ENCODE assay signal across 8 mouse cellular contexts in genomic region chr11:100472197-100472934, GRCm38 (mm10). TPM values are rescaled to one million over a fixed set of nuclear protein-coding genes. Genes with fewer than 3 reads are reported as not detected.
A peak's percentile ranks its signal among the peaks of the same experiment; 100 is the strongest.
DNase-seq lines count a peak whose midpoint lies in the region; ATAC-seq and TF ChIP-seq lines count a peak whose summit lies in the region.

Gene Klhl11 (minus strand): TSS chr11:100472741.

- peak; percentile 95 for ATAC-seq in embryonic facial prominence, embryonic 14.5 days (ENCODE audit: low read depth)
- peak; percentile 93 for ATAC-seq in limb, embryonic 14.5 days (ENCODE audit: low FRiP score, low read depth)
- ATAC-seq in midbrain, postnatal 0 days (ENCODE audit: low FRiP score): peak; percentile 90

- TF ChIP-seq CTCF in midbrain, postnatal 0 days (IDR thresholded peaks at IDR 0.05): peak; percentile 84

- no peaks in the 10 kb centered on the region for H3K27me3 ChIP-seq in embryonic facial prominence, embryonic 14.5 days (replicated peaks; ENCODE audit: control insufficient read depth, insufficient read depth, low read length)
- no peaks in the 10 kb centered on the region for H3K27me3 ChIP-seq in limb, embryonic 14.5 days (ENCODE audit: control insufficient read depth, insufficient read depth, low read length)
- H3K27me3 ChIP-seq in midbrain, postnatal 0 days (ENCODE audit: insufficient read depth, low read length): no peaks in the 10 kb centered on the region

- TF ChIP-seq POLR2A in limb, embryonic 14.5 days (IDR thresholded peaks at IDR 0.05; ENCODE audit: borderline replicate concordance, extremely low read depth, insufficient read depth, insufficient read length): peak; percentile 96; the same call in 1 of the 2 replicates

- H3K4me2 ChIP-seq in embryonic facial prominence, embryonic 14.5 days (ENCODE audit: low read depth, low read length): peak within 1 kb of the TSS; percentile 79
- H3K4me2 ChIP-seq in limb, embryonic 14.5 days (replicated peaks; ENCODE audit: low read depth, low read length, severe bottlenecking): peak within 1 kb of the TSS; percentile 90
- peak within 1 kb of the TSS; percentile 78 for H3K4me2 ChIP-seq in midbrain, postnatal 0 days (ENCODE audit: low read depth, low read length, poor library complexity, severe bottlenecking)

- H3K36me3 ChIP-seq in embryonic facial prominence, embryonic 14.5 days (ENCODE audit: control insufficient read depth, insufficient read depth, low read length): peaks cover 19% of the 10 kb centered on the region
- peaks cover 15% of the 10 kb centered on the region for H3K36me3 ChIP-seq in limb, embryonic 14.5 days (ENCODE audit: control insufficient read depth, insufficient read depth, low read length)
- H3K36me3 ChIP-seq in midbrain, postnatal 0 days (ENCODE audit: insufficient read depth, low read length): peaks cover 10% of the 10 kb centered on the region

- H3K9me3 ChIP-seq in embryonic facial prominence, embryonic 14.5 days (ENCODE audit: control insufficient read depth, low read length): no peaks in the 10 kb centered on the region
- H3K9me3 ChIP-seq in limb, embryonic 14.5 days (ENCODE audit: control insufficient read depth, low read length): no peaks in the 10 kb centered on the region
- H3K9me3 ChIP-seq in midbrain, postnatal 0 days (ENCODE audit: low read length): no peaks in the 10 kb centered on the region

- WGBS in embryonic facial prominence, embryonic 14.5 days: under 1% methylated on average over 40 of the region's 83 CpGs
- 2% methylated on average over 74 of the region's 83 CpGs for WGBS in limb, embryonic 14.5 days
- under 1% methylated on average over 80 of the region's 83 CpGs for WGBS in midbrain, postnatal 0 days

- peak; percentile 89 for DNase-seq in 3T3-L1 (ENCODE audit: low read depth, low spot score)
- DNase-seq in adrenal gland, postnatal 4 days (ENCODE audit: low spot score in 2 of 2): peak; percentile 84 to 88
- DNase-seq in embryonic facial prominence, embryonic 14.5 days (ENCODE audit: low spot score): peak; percentile 94
- DNase-seq in heart, adult 8-10 months (ENCODE audit: low spot score): peak; percentile 90
- DNase-seq in kidney, adult 9 months: peak; percentile 92
- DNase-seq in limb, embryonic 14.5 days (ENCODE audit: low spot score): peak; percentile 93
- DNase-seq in midbrain, postnatal 0 days (ENCODE audit: low spot score): peak; percentile 97
- DNase-seq in spleen, postnatal 14 days (ENCODE audit: low spot score in 2 of 2): peak; percentile 84 to 90

- H3K9ac ChIP-seq in embryonic facial prominence, embryonic 14.5 days (ENCODE audit: low read depth, low read length): peak within 1 kb of the TSS; percentile 96
- H3K9ac ChIP-seq in limb, embryonic 14.5 days (ENCODE audit: low read depth, low read length, severe bottlenecking): peak within 1 kb of the TSS; percentile 93
- peak within 1 kb of the TSS; percentile 96 for H3K9ac ChIP-seq in midbrain, postnatal 0 days (replicated peaks; ENCODE audit: low read length, poor library complexity, severe bottlenecking)

- peak within 1 kb of the TSS; percentile 97 for H3K4me3 ChIP-seq in embryonic facial prominence, embryonic 14.5 days (ENCODE audit: low read depth, low read length)
- peak within 1 kb of the TSS; percentile 99 for H3K4me3 ChIP-seq in limb, embryonic 14.5 days (replicated peaks; ENCODE audit: low read length)
- peak within 1 kb of the TSS; percentile 92 for H3K4me3 ChIP-seq in midbrain, postnatal 0 days (ENCODE audit: low read depth, low read length)

- peak within 1 kb of the TSS; percentile 84 for H3K27ac ChIP-seq in embryonic facial prominence, embryonic 14.5 days (replicated peaks; ENCODE audit: low read depth, low read length)
- peak within 1 kb of the TSS; percentile 81 for H3K27ac ChIP-seq in limb, embryonic 14.5 days (replicated peaks; ENCODE audit: low read depth, low read length)
- peak within 1 kb of the TSS; percentile 93 for H3K27ac ChIP-seq in midbrain, postnatal 0 days (ENCODE audit: low read depth, low read length)

- H3K4me1 ChIP-seq in embryonic facial prominence, embryonic 14.5 days (ENCODE audit: control insufficient read depth, insufficient read depth, low read length): peaks cover 15% of the 10 kb centered on the region
- peaks cover 18% of the 10 kb centered on the region for H3K4me1 ChIP-seq in limb, embryonic 14.5 days (ENCODE audit: control insufficient read depth, insufficient read depth, low read length)
- H3K4me1 ChIP-seq in midbrain, postnatal 0 days (ENCODE audit: insufficient read depth, low read length): peaks cover 10% of the 10 kb centered on the region

RNA-seq across cellular contexts. Expression of gene Klhl11, which starts in this region (rescaled TPM):
- total RNA-seq in adrenal gland, postnatal 4 days (2021): 10 to 100 TPM; 48.8 to 50.0 TPM
- 11.7 and 11.9 TPM in 2 replicates for polyA plus RNA-seq in embryonic facial prominence, embryonic 14.5 days (2014; fragmentation: Nextera tagmentation; extraction: Ambion mirVana)
- total RNA-seq in heart, adult 8-10 months (2022): 1 to 10 TPM; 5.7 to 6.7 (median 6.4) TPM
- 5.5 and 5.8 TPM in 2 replicates for polyA plus RNA-seq in limb, embryonic 14.5 days (2012; rRNA removed)
- 11.5 and 12.5 TPM in 2 replicates for polyA plus RNA-seq in limb, embryonic 14.5 days (2014; fragmentation: Nextera tagmentation; extraction: Ambion mirVana)
- total RNA-seq in midbrain, postnatal 0 days (2014; rRNA removed): 57.4 and 66.2 TPM in 2 replicates
- polyA plus RNA-seq in midbrain, postnatal 0 days (2015; fragmentation: Nextera tagmentation; extraction: Ambion mirVana): 9.1 and 10.3 TPM in 2 replicates

Comparison
In these comparisons a context has a peak if more than half of its experiments do, and no peak if none do; other contexts are left out.
1. Peak in every context shown above with its lines: DNase-seq, ATAC-seq, H3K4me3 ChIP-seq and H3K27ac ChIP-seq.